In genomic region chr6:7473730-7474129, GRCm38 (mm10) we compare ENCODE assay signal across 16 mouse cellular contexts.
"Had no signal": no experiment of that assay in that cellular context is flagged by ENCODE, and none has a peak within 500 bp of the region (broad histone marks: within the 10 kb centered on the region; RNA-seq: fewer than 3 reads in every experiment).

No protein-coding gene starts in this region.

- H3K4me3 ChIP-seq: kidney, embryonic 15.5 days; limb, embryonic 15.5 days; liver, embryonic 12.5 days; megakaryocyte, embryonic 14.5 days; midbrain, embryonic 12.5 days; stomach, embryonic 15.5 days had no signal

- H3K4me2 ChIP-seq: kidney, embryonic 15.5 days; limb, embryonic 15.5 days; liver, embryonic 12.5 days; lung, embryonic 14.5 days; midbrain, embryonic 12.5 days; stomach, embryonic 15.5 days had no signal

- ATAC-seq: liver, embryonic 12.5 days had no signal

- H3K4me1 ChIP-seq: kidney, embryonic 15.5 days; limb, embryonic 15.5 days; liver, embryonic 12.5 days; megakaryocyte, embryonic 14.5 days; midbrain, embryonic 12.5 days; stomach, embryonic 15.5 days had no signal

- H3K9ac ChIP-seq: kidney, embryonic 15.5 days; limb, embryonic 15.5 days; liver, embryonic 12.5 days; lung, embryonic 14.5 days; midbrain, embryonic 12.5 days; stomach, embryonic 15.5 days had no signal

- H3K9me3 ChIP-seq: kidney, embryonic 15.5 days; limb, embryonic 15.5 days; liver, embryonic 12.5 days; midbrain, embryonic 12.5 days; stomach, embryonic 15.5 days had no signal

- H3K36me3 ChIP-seq: kidney, embryonic 15.5 days; limb, embryonic 15.5 days; liver, embryonic 12.5 days; midbrain, embryonic 12.5 days; stomach, embryonic 15.5 days had no signal

- H3K27ac ChIP-seq: kidney, embryonic 15.5 days; limb, embryonic 15.5 days; liver, embryonic 12.5 days; macrophage; midbrain, embryonic 12.5 days; stomach, embryonic 15.5 days had no signal

- DNase-seq: kidney, adult 2 months; kidney, postnatal 36 days; layer of hippocampus, adult 9-11 months; layer of hippocampus, postnatal 36 days; lung, embryonic 14.5 days; lung, postnatal 10 days; right cerebral cortex, postnatal 14 days; thymus, adult 2 months; thymus, postnatal 25 days had no signal

- H3K27me3 ChIP-seq: kidney, embryonic 15.5 days; limb, embryonic 15.5 days; liver, embryonic 12.5 days; megakaryocyte, embryonic 14.5 days; midbrain, embryonic 12.5 days; stomach, embryonic 15.5 days had no signal
